Mouse (Mus musculus): ENCODE results near the gene Tcirg1. TPM values are rescaled to one million over a fixed set of nuclear protein-coding genes. Genes with fewer than 3 reads are reported as not detected.

Tcirg1 gene
- polyA plus RNA-seq, 1 experiment from 2014 or later, result 22.3 TPM

DNA sequence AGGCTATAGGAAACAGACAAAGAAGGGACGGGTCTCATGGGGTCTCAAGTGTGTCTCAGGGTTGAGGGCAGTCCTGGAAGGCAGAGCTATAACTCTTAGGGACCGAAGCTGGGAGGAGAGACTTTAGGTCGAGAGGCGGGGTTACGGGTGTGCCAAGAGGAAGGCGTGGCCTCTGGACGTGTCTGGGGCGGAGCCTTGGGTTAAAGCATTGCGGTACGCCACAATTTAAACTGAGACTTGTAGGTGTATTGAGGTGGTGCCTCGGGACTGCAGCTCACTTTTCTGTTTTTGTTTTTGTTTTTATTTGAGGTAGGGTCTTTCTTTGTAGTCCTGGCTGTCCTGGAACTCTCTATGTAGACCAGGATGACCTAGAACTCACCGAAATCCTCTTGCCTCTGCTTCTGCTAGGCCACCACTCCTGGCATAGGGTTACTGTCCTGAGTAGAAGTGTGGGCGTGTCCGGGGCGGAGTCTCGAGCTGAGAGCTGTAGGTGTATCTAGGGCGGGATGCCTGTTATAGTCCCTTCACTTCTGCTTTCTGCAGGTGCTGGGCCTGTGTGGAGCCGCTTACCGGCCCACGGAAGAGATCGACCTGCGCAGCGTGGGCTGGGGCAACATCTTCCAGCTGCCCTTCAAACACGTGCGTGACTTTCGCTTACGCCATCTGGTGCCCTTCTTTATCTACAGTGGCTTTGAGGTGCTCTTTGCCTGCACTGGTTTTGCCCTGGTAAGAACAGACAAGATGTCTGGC is 36.2 kb upstream of the Tcirg1 start:
- no peaks in the 10 kb centered on the region for H3K9me3 ChIP-seq (replicated peaks)
- H3K27ac ChIP-seq (ENCODE audit: poor library complexity, severe bottlenecking), result no peak overlapping the region
- H3K9ac ChIP-seq, result no peak overlapping the region; the same call in 1 of the 2 replicates
- peak overlapping the region; percentile 16 for H3K4me3 ChIP-seq
- ATAC-seq (ENCODE audit: insufficient number of reproducible peaks, low FRiP score), result peak; percentile 46
- H3K27me3 ChIP-seq (replicated peaks), result peaks cover 30% of the 10 kb centered on the region
- H3K4me1 ChIP-seq (replicated peaks), result peaks cover 13% of the 10 kb centered on the region
- no peaks in the 10 kb centered on the region for H3K36me3 ChIP-seq
- H3K4me2 ChIP-seq, result peak overlapping the region; percentile 61
- 13% methylated on average over 27 of the region's 27 CpGs for WGBS

GRCm38 (mm10) chr19:3942315-3942714 is 35.4 kb upstream of the Tcirg1 start:
- Histone ChIP-seq H3K9ac (no peak overlapping the region), H3K4me3 (no peak overlapping the region), H3K27me3 (replicated peaks) (peaks cover 26% of the 10 kb centered on the region), H3K4me1 (replicated peaks) (peaks cover 13% of the 10 kb centered on the region), H3K4me2 (no peak overlapping the region), H3K36me3 (no peaks in the 10 kb centered on the region), H3K9me3 (replicated peaks) (no peaks in the 10 kb centered on the region), H3K27ac (ENCODE audit: poor library complexity, severe bottlenecking) (no peak overlapping the region)
- WGBS, result 72% methylated on average over 7 of the region's 7 CpGs
- ATAC-seq (ENCODE audit: insufficient number of reproducible peaks, low FRiP score), result no peak

DNA sequence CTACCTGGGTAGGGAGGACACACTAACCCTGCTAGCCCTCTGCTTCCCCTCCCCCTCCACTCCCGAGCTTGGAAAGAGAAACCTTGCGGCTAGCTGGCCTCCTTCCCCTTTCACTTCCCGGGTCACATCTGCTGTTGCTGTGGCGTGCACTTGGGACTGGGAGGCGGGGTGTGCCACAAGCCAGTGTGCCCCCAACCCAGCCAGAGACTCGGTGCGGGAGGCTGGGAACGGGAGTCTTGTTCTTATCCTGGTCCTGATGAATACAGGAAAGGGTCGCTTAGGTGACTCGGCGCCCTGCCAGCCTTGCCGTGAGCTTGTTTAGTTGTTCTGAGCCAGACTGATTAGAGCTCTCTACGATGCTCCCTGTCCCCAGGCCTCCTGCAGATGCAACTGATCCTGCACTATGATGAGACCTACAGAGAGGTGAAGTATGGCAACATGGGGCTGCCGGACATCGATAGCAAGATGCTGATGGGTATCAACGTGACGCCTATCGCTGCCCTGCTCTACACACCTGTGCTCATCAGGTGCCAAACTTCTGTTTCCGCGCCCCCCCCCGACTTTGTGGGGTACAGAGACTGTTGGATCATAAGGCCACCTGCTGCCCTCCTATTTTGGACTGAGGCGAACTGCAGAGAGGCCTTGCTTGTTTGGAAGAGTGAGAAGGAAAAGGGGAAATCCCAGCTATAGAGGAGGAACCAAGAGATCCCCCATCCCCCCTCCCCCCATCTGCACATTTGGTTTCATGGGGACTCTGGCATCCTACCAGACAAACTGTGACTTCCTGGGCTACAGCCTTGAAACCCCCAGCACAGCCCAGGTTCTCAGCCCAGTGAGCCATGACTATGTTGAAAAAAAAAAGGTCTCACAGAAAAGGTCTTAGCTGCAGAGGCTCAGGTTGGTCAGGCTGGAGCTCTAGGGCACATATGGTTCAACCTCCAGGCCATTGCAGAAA is 29.2 kb upstream of the Tcirg1 start:
- no peak overlapping the region for H3K27ac ChIP-seq (ENCODE audit: poor library complexity, severe bottlenecking)
- H3K9me3 ChIP-seq (replicated peaks), result no peaks in the 10 kb centered on the region
- ATAC-seq (ENCODE audit: insufficient number of reproducible peaks, low FRiP score), result 0 out of 2 replicates have a peak, but pooled peaks have one; percentile 44
- 9% methylated on average over 22 of the region's 22 CpGs for WGBS
- no peaks in the 10 kb centered on the region for H3K36me3 ChIP-seq
- H3K4me2 ChIP-seq, result peak overlapping the region; percentile 92
- peak overlapping the region; percentile 71 for H3K9ac ChIP-seq
- 0 out of 2 replicates have a peak, but pooled peaks cover 4% of the 10 kb centered on the region for H3K27me3 ChIP-seq (replicated peaks)
- peak overlapping the region; percentile 60 for H3K4me3 ChIP-seq
- H3K4me1 ChIP-seq (replicated peaks), result peaks cover 10% of the 10 kb centered on the region

GRCm38 (mm10) chr19:3935032-3935895 is 28.3 kb upstream of the Tcirg1 start, which contains the start of gene Unc93b1:
TSS of gene Unc93b1 (plus strand) at chr19:3935186.
- H3K4me2 ChIP-seq, result peak within 1 kb of the TSS; percentile 92
- H3K27me3 ChIP-seq (replicated peaks), result 0 out of 2 replicates have a peak, but pooled peaks cover 4% of the 10 kb centered on the region
- WGBS, result 6% methylated on average over 42 of the region's 42 CpGs
- peaks cover 19% of the 10 kb centered on the region for H3K4me1 ChIP-seq (replicated peaks)
- H3K27ac ChIP-seq (ENCODE audit: poor library complexity, severe bottlenecking), result no peak within 1 kb of the TSS
- peak; percentile 79 for ATAC-seq (ENCODE audit: insufficient number of reproducible peaks, low FRiP score)
- no peaks in the 10 kb centered on the region for H3K36me3 ChIP-seq
- H3K4me3 ChIP-seq, result peak within 1 kb of the TSS; percentile 60
- H3K9ac ChIP-seq, result peak within 1 kb of the TSS; percentile 71
- H3K9me3 ChIP-seq (replicated peaks), result no peaks in the 10 kb centered on the region

DNA sequence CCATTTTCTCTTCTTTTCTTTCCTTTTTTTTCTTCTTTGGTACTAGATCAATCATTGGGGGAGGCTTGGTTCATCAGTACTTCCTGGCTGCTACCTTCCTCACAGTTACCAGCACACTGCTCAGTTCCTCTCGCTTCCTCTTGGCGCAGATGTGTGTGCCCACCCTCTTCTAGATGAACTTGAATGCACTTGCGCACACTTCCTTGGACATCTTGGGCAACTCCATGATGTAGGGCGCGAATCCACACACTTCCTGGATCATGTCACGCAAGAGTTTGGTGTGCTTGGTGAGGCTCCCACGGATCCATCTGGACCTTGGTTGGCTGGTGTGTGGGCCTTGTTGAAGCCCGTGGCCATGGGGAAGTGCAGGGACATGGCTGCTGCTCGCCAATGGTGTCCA is 24.8 kb upstream of the Tcirg1 start:
- Histone ChIP-seq H3K27ac (ENCODE audit: poor library complexity, severe bottlenecking) (no peak overlapping the region), H3K4me2 (no peak overlapping the region), H3K9me3 (replicated peaks) (no peaks in the 10 kb centered on the region), H3K9ac (no peak overlapping the region), H3K4me1 (replicated peaks) (peaks cover 34% of the 10 kb centered on the region), H3K27me3 (replicated peaks) (0 out of 2 replicates have a peak, but pooled peaks cover 4% of the 10 kb centered on the region), H3K36me3 (no peaks in the 10 kb centered on the region), H3K4me3 (no peak overlapping the region)
- ATAC-seq (ENCODE audit: insufficient number of reproducible peaks, low FRiP score), result no peak
- 86% methylated on average over 9 of the region's 9 CpGs for WGBS

- Histone ChIP-seq H3K36me3 (no peaks in the 10 kb centered on the region), H3K4me1 (replicated peaks) (peaks cover 27% of the 10 kb centered on the region), H3K4me2 (no peak overlapping the region), H3K9me3 (replicated peaks) (no peaks in the 10 kb centered on the region), H3K4me3 (no peak overlapping the region), H3K27me3 (replicated peaks) (0 out of 2 replicates have a peak, but pooled peaks cover 4% of the 10 kb centered on the region), H3K27ac (ENCODE audit: poor library complexity, severe bottlenecking) (peak overlapping the region; percentile 53), H3K9ac (no peak overlapping the region)
- ATAC-seq (ENCODE audit: insufficient number of reproducible peaks, low FRiP score), result no peak
- WGBS, result 66% methylated on average over 21 of the region's 21 CpGs
Observed at GRCm38 (mm10) chr19:3930262-3931057, 23.5 kb upstream of the Tcirg1 start.

DNA sequence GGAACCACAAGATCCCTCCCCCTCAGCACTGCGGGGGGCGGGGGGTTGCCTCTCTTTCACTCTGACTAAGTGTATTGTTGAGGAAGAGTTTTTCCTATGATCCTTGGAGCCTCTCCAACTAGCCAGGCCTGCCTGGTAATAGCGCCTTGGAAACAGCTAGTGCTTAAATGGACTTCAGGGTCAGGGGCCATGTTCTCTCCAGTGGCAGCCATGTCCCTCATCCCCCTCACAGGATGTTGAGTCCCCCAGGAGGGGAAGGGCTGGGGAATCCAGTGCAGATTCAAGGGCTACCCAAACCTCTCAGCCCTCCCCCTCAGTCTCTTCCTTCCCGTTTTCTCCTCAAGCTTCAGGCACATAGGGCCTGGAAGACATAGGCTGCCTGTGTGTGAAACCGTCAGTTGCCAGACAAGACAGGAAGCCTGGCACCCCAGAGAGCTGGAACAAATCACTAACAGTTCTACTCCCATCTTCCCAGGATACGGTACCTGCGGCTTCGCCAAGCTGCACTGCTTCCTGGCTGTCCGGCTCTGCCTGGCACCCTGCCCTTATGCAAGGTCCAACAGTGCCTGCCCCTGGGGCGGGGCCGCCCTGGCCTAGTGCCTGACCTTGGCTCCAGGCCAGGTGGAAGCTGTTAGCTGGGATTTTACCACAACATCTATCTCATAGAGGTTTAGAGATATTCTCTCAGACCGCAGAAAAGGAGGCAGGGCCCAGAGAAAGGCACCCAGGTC is 22.4 kb upstream of the Tcirg1 start, which contains the start of gene Aldh3b1:
TSS of gene Aldh3b1 (minus strand) at position 598 of the 731 bp plus-strand sequence.
- H3K4me2 ChIP-seq, result peak within 1 kb of the TSS; percentile 5; the same call in 1 of the 2 replicates
- no peak within 1 kb of the TSS for H3K4me3 ChIP-seq
- WGBS, result 38% methylated on average over 12 of the region's 12 CpGs
- H3K9me3 ChIP-seq (replicated peaks), result no peaks in the 10 kb centered on the region
- H3K36me3 ChIP-seq, result no peaks in the 10 kb centered on the region
- 0 out of 2 replicates have a peak, but pooled peaks cover 2% of the 10 kb centered on the region for H3K27me3 ChIP-seq (replicated peaks)
- peak within 1 kb of the TSS; percentile 53 for H3K27ac ChIP-seq (ENCODE audit: poor library complexity, severe bottlenecking)
- H3K4me1 ChIP-seq (replicated peaks), result peaks cover 28% of the 10 kb centered on the region
- H3K9ac ChIP-seq, result no peak within 1 kb of the TSS
- ATAC-seq (ENCODE audit: insufficient number of reproducible peaks, low FRiP score), result peak; percentile 78

DNA sequence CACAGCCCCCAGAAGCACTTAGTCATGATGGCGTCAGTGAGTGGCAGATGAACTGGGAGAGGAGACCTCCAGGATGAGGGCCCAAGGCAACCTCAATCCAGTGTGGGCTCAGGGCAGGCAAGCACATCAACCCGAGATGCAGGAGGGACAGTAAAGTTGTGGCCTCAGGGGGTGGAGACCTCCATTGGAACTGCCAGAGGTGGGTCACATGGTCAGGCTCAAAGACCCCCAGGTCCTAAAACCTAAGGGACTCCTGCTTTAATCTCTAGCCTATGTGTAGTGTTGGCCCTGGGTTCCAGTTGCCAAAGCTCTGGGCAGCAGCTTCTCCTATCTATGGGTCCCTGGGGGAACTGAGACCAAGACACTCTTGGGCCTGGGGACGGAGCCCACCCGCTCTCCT is 21.8 kb upstream of the Tcirg1 start:
- Histone ChIP-seq H3K4me2 (no peak overlapping the region), H3K4me1 (replicated peaks) (peaks cover 33% of the 10 kb centered on the region), H3K27ac (ENCODE audit: poor library complexity, severe bottlenecking) (peak overlapping the region; percentile 53; the same call in 1 of the 2 replicates), H3K4me3 (no peak overlapping the region), H3K27me3 (replicated peaks) (no peaks in the 10 kb centered on the region), H3K36me3 (no peaks in the 10 kb centered on the region), H3K9ac (no peak overlapping the region), H3K9me3 (replicated peaks) (no peaks in the 10 kb centered on the region)
- WGBS, result 82% methylated on average over 4 of the region's 4 CpGs
- peak; percentile 8; the same call in 1 of the 2 replicates for ATAC-seq (ENCODE audit: insufficient number of reproducible peaks, low FRiP score)

DNA sequence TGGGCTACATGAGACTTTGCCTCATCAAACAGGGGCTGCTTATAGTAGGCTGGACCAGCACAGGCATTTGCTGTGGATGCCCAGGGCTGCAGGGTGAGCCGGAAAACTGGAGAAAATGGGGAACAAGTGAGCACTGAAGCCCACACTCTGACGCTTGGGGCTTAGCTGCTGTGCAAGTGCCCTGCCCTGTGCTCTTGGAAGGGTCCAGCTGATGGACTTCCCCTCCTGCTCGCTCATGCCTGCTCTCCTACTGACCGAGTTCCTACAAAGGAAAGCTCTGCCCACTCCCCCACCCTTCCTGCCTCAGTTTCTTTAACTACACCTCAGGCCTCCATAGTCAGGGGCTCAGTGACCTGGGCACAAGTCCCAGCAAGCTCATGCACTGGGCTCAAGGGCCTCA is 21.1 kb upstream of the Tcirg1 start:
- Histone ChIP-seq H3K36me3 (no peaks in the 10 kb centered on the region), H3K4me2 (no peak overlapping the region), H3K9ac (no peak overlapping the region), H3K27me3 (replicated peaks) (no peaks in the 10 kb centered on the region), H3K4me3 (no peak overlapping the region), H3K9me3 (replicated peaks) (no peaks in the 10 kb centered on the region), H3K27ac (ENCODE audit: poor library complexity, severe bottlenecking) (no peak overlapping the region), H3K4me1 (replicated peaks) (peaks cover 33% of the 10 kb centered on the region)
- WGBS, result 83% methylated on average over 4 of the region's 4 CpGs
- ATAC-seq (ENCODE audit: insufficient number of reproducible peaks, low FRiP score), result no peak

Measured in heart, embryonic 12.5 days (tissue).